Mouse (Mus musculus) subcutaneous adipose tissue, adult 2 months (tissue): ENCODE measurements around the gene Olfr1238. TPM values are rescaled to one million over a fixed set of nuclear protein-coding genes. Genes with fewer than 3 reads are reported as not detected.

Source experiments
- polyA plus RNA-seq: library from polyadenylated mRNA; depleted of rRNA; stranded (reverse); fragments of >200 nt; gene quantifications from 2 replicates; pipeline ENCODE4 v1.2.3, GENCODE M21; 2012; ENCODE audit warnings: low replicate concordance; rRNA removed

The Olfr1238 gene
- not detected in 2 replicates for polyA plus RNA-seq

DNA sequence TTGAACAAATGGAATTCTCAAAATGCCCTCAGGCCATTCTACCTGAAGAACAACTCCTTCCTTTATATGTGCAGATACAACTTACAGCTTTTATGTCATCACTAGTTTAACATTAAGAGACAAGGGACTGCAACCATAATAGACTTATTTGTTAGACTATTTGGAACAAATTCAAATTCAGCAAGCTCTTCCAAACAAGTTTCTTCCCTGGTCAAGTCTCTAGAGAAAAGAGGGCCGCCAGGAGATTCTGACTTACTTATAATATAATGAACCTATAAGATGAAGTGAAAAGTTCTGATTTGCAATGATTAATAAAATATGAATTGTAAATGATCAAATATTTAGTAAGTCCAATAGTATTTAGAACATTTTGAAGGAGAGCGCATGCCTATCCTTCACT lies at the start of gene Olfr1238:
Gene Olfr1238 (minus strand): TSS at position 101 of the 400 bp plus-strand sequence.

DNA sequence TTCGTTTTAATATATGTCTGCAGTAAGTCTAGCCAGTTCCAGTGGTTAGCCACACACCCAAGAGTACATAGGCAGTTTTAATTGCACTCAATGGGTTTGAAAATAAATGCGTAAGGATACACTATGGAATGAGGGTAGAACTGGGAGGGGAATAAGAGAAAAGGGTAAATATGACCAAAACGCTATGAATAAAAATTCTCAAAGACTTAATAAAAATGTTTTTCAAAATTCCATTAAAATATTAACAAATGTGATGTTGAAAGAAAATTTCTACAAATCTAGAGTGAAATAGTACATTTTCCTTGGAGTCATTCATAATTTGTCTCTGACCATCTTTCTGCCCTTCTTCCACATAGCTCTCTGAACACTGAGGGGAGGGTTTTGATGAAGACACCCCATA lies 33.4 kb upstream of the Olfr1238 start, which contains the start of gene Olfr1240:
Gene Olfr1240 (minus strand): TSS at position 101 of the 400 bp plus-strand sequence.

DNA sequence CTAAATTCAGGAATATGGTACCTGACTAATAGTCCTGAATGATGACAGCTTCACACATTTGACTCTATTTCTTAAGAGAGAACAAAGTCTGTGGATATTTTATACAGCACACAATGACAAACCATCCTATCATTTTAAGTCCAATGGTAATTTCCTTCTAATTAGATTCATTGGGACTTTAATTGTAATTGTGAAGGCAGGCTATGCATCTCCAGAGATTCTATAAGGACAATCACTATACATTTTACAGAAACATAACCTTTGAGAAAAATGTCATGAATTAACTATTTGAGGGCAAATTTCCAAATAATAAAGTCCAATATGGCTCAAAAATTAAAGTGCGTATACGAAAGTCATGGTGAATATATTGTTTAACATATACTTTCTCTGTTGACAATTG lies 10.8 kb upstream of the Olfr1238 start, which contains the start of gene Olfr1239:
Gene Olfr1239 (minus strand): TSS at position 101 of the 400 bp plus-strand sequence.

DNA sequence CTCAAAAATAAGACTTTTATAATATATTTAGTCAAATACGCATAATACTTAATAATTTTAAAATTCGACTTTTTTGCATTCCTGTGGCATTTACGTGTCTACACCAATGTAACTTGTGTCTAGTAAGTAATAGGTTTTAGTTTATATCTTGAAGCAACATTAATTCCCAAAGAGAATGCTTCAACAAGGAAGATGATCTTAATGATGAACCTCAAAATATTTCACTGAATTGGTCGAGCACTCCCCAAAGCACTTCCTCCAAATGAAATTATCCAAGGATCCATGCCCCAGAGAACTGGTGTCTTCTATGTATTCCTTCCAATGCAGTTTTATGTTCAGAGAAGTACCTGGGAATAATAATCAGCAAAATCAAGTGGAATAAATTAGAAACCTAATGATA lies 44.7 kb downstream of the Olfr1238 start, which contains the start of gene Olfr1234:
Gene Olfr1234 (minus strand): TSS at position 101 of the 400 bp plus-strand sequence.

Other genes starting within 250 kb of the Olfr1238 start
- gene Olfr1224-ps1, start 245.6 kb downstream of the Olfr1238 start, polyA plus RNA-seq, result not detected in 2 replicates
- not detected in 2 replicates for gene Olfr1225, start 235.0 kb downstream of the Olfr1238 start, polyA plus RNA-seq
- not detected in 2 replicates for gene Olfr1226, start 209.6 kb downstream of the Olfr1238 start, polyA plus RNA-seq
- gene Olfr1228, start 155.6 kb downstream of the Olfr1238 start, polyA plus RNA-seq, result not detected in 2 replicates
- not detected in 2 replicates for gene Olfr1229, start 121.7 kb downstream of the Olfr1238 start, polyA plus RNA-seq
- not detected in 2 replicates for gene Olfr1230, start 112.4 kb downstream of the Olfr1238 start, polyA plus RNA-seq
- gene Olfr1231, start 102.6 kb downstream of the Olfr1238 start, polyA plus RNA-seq, result not detected in 2 replicates
- gene Olfr1232, start 80.0 kb downstream of the Olfr1238 start, polyA plus RNA-seq, result not detected in 2 replicates
- gene Olfr1233, start 67.3 kb downstream of the Olfr1238 start, polyA plus RNA-seq, result not detected in 2 replicates
- not detected in 2 replicates for gene Olfr1234, start 44.8 kb downstream of the Olfr1238 start, polyA plus RNA-seq
- not detected in 2 replicates for gene Olfr1239, start 10.7 kb upstream of the Olfr1238 start, polyA plus RNA-seq
- gene Olfr1240, start 33.3 kb upstream of the Olfr1238 start, polyA plus RNA-seq, result not detected in 2 replicates
- gene Olfr1241, start 77.5 kb upstream of the Olfr1238 start, polyA plus RNA-seq, result not detected in 2 replicates
- gene Olfr1242, start 88.7 kb upstream of the Olfr1238 start, polyA plus RNA-seq, result not detected in 2 replicates
- not detected in 2 replicates for gene Olfr1243, start 121.8 kb upstream of the Olfr1238 start, polyA plus RNA-seq
- gene Olfr1245, start 168.8 kb upstream of the Olfr1238 start, polyA plus RNA-seq, result not detected in 2 replicates
- not detected in 2 replicates for gene Olfr1246, start 183.5 kb upstream of the Olfr1238 start, polyA plus RNA-seq
- gene Olfr1247, start 204.5 kb upstream of the Olfr1238 start, polyA plus RNA-seq, result not detected in 2 replicates
- gene Olfr1248, start 208.6 kb upstream of the Olfr1238 start, polyA plus RNA-seq, result not detected in 2 replicates
- not detected in 2 replicates for gene Olfr1249, start 225.3 kb upstream of the Olfr1238 start, polyA plus RNA-seq